Mouse (Mus musculus) heart, postnatal 25 days (tissue): Measurements from ENCODE around the gene Akt2. TPM values are rescaled to one million over a fixed set of nuclear protein-coding genes. Genes with fewer than 3 reads are reported as not detected.

Source experiments
- DNase-seq: peaks from one replicate; pipeline ENCODE4 v3.0.0; 2022; ENCODE audit warnings: low spot score
- intact Hi-C: fragments of 180-260 bp; cut with DNase I; formaldehyde crosslinking; loops from one replicate; pipeline ENCODE4 v1.15.1; 2025
- total RNA-seq, 2 experiments: library from RNA; stranded (reverse); gene quantifications; 2 replicates each; pipeline ENCODE4 v1.2.3; 2021

The Akt2 gene
- 100 to 1,000 TPM; 166 to 177 TPM for total RNA-seq

DNA sequence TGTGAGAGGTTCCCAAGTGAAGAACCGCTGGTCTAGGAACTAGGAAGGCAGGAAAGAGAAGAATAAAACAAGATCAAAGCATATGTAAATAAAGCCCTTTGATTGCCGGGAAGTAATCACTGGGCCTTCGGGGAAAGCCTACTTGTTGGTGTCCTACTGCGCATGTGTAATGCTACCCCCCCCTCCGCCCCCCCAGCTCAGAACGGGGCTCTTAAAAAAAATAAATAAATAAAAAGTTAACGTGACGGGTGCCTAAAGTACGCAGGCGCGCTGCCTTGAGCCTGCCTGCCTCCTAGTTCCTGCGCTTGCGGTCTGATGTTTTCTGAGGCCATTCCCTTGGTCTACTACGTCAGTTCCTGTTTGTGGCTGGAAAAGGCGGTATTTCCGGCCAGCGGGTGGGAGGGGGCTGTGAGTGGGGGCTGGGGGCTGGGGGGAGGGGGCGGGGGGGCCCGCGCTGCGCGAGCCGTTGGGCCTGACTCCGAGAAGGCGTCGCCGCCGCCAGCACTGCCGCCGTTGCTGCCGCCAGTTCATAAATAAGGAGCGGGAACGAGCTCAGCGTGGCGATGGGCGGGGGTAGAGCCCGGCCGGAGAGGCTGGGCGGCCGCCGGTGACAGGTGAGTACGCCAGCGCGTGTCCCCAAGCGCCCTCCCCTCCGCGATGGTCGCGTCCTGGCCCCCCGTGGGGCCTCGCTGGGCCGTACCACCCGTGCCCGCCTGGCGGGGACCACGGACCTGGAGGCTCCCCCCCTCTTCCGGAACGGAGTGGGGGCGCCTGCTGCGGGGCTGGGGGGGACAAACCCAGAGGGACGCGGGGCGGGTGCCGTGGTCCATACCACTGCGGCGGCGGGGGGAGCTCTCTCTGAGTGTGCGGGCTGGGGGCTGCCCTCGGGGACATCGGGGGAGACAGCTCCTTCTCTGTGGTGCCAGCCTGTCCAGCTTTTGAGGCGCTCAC is at the start of gene Akt2:
Gene Akt2, plus strand, starts transcription at position 287 of the 951 bp plus-strand sequence.
- DNase-seq = peak; percentile 88
- intact Hi-C loops = no loop called here

DNA sequence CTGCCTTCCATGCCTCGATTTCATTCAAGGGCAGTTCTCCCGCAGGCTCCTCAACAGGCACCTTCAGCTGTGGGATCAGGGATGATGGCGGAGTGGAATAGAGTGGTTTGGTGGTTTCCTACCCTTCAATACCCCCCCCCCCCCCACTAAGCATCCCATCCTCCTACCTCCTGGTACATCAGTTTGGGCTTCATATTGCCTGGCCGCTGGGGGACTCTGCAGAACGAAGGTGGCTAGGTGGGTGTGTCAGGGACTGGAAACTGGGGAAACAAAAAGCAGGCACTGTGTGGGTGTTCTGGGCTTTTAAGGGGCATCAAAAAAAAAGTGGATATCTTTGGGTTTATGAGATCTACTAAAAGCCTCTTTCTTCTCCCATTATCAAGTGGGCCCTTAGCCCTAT is 49.4 kb upstream of the Akt2 start:
- intact Hi-C loops = no loop called here
- no peak for DNase-seq

DNA sequence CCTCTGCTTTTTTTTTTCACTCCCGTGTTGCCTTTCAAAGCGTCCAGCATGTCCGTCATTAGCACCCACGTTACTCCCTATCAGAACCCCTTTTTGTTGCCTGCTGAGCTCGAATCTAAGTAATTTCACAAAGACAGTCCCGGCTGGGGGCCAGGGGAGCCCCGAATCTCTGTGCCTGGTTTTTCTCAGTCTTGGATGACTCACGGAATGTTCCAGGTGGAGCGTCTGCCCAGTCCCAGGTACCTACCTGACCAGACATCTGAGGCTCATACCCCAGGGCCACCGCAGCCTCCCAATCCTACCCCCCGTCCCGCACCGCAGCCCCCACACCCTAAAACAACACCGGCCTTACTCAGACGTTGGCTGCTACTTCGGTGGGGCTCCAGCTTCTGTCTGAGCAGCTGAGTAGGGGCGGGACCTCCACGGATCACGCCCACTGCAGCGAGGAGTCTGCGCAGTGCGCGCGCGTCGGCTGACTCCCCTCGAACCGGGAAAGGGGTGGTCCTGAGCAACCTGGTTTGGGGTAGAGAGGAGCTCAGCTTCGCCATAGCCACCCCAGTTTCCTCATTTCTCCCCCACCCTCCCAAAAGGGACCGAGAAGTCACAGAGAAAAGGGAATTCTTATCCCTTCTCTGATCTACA is 48.8 kb upstream of the Akt2 start:
- peak; percentile 64 for DNase-seq
- intact Hi-C loops = no loop called here

DNA sequence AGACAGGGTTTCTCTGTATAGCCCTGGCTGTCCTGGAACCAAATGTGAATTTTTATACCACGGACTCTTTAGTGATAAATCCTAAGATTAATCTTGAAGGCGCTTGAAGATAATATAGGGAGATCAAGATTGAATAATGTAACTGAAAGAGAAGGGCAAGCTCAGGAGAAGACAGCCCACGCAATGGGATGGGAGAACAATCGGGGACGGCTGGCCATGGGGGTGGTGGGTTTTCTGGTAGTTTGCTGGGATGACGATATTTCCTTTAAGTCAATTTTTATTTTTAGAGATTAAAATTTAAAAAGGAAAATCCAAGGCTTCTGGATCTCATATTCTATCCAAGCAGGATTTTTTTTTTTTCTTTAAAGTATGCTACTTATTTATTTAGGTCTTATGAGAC is 48.3 kb upstream of the Akt2 start:
- intact Hi-C loops = no loop called here

DNA sequence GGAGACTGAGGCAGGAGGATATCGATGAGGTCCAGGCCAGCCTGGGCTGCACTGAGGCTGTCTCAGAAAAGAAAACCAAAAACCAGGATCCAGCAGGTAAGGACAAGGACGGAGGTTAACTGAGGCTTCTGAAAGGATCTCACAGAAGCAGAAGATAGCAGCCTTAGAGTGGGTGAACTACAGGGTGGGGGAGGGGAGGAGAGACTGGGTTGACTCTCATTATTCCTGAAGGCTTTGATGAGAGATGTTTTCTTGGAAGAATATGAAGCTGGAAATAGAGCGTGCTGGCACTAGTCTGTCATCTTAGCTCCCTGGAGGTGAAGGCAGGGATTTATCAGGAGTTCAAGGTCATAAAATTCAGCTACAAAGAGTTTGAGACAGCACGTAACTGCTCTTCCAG is 47.5 kb upstream of the Akt2 start:
- no peak for DNase-seq
- intact Hi-C loops = no loop called here

More for the DNA sequence above, 48.3 kb upstream of the Akt2 start:
- DNase-seq = no peak

DNA sequence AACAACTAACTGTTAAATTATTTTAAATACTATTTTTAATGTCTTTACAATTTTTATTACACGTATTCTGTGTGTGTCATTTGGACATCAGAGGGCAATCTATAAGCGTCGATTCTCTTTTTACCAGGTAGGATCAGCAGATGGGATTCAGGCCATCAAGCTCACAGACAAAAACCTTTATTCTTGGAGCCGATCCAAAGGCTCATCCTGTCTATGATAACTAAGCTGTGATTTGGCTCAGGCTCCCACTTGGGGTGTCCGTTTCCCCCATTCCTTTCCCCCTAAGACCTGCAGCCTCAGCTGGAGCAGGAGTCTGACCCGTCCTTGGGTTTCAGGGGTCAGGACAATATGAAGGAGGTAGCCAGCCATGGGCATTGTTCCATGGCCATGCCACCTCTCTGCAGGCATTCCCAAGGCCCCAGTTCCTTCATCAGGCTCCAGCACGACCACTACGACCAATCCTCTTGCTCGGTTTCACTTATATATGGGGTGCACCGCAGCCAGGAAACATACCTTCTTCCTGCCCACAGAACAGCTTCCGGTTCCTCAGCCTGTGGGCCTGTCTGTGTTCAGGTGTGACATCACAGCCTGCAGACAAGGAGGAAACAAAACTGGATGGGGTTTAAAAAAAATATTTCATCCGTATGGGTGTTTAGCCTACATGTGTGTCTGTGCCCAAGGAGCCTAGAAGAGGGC is 46.5 kb upstream of the Akt2 start:
- DNase-seq = no peak
- intact Hi-C loops = no loop called here

DNA sequence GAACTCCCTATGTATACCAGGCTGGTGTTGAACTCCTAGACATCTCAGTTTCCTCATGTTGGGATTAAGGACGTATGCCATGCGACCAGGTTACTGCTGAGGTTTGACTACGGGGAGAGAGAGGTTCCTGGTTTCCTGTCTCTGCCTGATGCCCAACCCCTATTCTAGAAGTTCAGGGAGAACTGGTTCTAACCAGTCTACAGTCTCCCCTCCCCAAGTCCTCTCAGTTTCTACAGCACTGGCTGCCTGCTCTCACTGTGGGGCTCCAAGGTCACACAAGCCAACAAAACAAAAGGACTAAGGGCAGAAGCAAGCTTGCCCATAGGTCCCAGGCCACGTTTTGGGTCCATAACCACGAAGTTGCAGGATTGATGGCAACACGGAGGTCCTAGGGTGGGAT is 41.8 kb upstream of the Akt2 start:
- no peak for DNase-seq
- intact Hi-C loops = no loop called here

DNA sequence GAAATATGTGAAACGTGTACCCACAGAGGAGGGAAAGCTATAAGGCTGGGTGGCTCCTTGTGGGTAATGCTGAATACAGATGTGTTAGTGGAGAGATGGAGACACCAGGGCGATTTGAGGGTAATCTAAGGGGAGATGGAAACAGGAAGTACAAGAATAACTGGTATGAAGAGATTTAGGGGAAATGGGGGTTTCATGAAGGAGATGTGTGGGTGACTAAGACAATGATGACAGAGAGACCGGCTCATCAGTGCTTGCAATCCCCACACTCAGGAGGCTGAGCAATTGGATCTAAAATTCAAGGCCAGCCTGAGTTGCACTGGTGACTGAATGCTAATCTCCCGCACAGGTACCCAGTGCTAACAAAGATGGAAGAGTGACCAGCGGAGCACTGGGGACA is 39.3 kb upstream of the Akt2 start:
- DNase-seq = no peak
- intact Hi-C loops = no loop called here

DNA sequence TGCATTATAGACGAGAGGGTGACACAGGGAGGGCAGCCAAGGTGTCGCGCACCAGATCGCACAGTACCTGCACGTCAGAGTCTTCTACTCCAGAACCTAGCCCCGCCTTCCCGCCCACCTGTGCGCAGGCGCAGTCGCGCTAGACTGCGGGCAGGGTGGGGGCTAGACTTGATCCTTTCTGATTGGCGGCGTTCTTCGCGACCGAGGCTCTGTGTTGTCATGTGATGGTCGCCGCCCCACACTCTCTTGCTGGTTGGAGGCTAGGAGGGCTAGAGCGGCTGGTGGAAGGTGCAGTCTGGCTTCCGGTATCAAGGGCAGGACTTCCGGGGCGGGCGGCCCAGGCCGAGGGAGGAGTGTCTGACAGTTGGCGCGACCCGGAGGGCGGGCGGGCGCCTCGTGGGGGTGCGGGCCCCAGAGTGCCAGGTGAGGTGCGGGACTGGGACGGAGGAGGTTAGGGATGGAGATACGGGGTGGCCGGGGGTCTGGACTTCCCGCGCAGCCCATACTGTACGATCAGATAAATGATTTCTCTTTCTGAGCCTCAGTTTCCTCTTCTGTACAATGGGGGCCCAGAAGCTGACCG is 38.3 kb upstream of the Akt2 start, which contains the start of the genes Pld3 and 2310022A10Rik:
Gene Pld3, minus strand, starts transcription at position 288 of the 583 bp plus-strand sequence.
Gene 2310022A10Rik, plus strand, starts transcription at position 303 of the 583 bp plus-strand sequence.
- DNase-seq = peak; percentile 94
- intact Hi-C loops = no loop called here

DNA sequence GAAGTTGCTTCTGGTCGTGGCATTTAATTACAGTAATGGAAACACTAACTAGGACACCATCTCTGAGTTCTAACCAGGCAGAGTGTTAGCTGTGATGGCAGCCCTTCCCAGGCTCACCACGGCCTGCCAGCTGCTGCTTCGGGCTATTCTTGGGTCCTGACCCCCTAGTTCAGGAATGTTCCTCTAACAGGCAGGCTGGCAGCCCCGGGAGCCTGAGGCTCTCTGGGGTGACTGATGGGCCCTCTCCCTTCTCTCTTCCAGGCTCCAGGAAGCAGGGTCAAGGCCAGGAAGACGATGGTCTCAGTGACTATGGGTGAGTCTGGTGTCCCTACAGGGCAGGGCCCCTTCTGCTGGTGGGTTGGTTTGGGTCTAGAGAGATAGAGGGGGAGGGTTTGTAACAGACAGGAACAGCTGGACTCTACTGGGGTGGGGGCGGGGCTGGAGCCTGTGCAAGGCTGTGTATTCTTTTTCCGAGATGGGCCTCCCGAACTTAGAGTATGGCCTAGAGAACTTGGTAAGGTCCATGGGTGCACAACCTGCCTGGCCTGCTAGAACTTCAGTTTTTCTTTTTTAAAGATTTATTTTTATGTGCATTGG is 31.0 kb upstream of the Akt2 start:
- intact Hi-C loops = no loop called here
- no peak for DNase-seq

DNA sequence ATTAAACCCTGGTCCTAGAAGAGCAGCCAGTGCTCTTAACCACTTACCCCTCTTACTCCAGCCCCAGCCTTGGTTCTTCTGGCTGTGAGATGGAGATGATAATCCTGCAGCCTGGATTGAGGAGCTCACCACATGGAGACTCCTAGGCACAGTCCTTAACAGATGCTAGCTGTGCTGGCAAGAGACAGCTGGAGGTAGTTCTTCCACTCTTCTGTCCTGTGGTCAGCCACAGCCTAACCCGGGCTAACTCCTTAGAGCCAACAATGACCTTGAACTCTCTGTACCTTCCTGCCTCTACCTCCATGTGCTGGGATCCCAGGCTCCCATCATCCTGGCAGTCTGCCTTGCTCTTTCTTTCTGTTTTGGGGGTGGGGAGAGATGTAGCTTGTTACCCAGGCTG is 30.4 kb upstream of the Akt2 start:
- intact Hi-C loops = no loop called here
- DNase-seq = no peak

DNA sequence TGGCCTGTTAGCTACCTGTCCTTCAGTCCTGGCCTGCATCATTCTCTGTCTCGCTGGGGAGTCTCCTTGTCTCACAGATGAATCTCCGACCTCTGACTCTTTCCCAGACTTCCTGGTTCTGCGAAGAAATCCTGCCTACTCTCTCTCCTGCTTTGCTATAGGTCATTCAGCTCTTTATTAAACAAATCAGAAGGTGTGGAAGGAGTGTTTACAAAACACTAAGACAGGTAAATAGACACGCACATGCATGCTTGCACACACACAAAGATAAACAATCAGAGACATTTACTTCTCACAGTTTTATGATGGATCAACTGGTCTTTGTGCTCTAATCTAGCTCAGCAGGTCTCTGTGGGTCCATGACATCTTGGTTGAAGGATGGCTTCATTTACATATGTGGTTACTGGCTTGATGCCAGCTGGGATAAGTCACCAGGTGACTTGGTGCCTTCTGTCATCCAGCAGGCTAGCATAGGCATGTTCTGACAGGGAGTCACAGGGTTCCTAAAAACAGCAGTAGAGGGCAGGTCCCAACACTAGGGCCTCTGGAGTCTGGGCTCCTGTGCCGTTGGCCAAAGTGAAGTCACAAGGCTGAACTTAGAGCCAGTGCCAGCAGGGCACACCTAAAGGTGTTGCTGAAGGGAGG is 21.6 kb upstream of the Akt2 start:
- DNase-seq = no peak
- intact Hi-C loops = no loop called here

DNA sequence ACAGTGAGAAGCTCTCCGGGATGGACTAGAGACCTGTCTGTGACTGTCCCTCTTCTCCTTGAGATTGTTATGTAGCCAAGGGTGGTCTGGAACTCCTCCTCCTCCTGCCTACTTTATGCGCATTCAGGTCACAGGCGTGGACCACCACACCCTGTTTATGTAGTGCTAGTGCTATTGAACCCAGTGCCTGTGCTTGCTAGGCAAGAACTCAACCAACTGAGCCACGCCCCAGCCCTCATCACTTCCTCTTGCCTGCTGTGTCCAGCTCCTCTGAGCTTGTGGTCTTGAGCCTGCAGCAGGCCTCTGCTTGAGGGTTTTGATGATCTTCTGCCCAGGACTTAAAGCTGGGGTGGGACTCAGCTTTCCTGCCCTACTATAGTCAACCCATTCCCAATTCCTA is 19.2 kb upstream of the Akt2 start:
- no peak for DNase-seq
- intact Hi-C loops = no loop called here

DNA sequence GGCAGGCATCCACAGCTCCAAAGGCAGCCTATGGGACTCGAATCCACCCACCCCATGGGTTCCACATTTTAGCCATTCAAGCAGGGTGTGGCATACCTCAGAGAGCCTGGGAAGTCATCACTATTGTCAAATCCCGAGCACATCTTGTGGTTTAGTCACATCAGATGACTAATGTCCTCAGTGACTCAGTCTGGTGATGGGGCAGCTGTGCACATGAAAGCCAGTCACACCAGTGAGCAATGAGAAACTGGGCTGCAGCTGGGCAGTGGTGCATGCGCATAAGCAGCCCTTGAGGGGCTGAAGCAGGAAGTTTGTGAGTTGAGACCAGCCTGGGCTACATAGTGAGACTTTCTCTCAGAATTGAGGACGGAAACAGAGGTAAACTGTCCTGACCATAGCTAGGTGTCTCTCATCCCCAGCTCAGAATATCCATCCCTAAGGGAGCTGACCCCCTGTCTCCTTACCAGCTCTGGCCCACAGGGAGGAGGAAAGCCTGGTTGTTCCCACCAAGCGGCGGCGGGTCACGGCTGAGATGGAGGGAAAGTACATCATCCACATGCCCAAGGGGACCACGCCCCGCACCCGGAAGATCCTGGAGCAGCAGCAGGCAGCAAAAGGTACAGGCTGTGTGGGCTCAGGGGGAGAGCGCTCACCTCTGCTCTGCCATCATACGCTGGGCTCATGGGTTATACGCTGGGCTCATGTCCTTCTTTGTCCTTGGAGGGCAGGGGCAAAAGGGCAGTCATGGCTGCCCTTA is 17.1 kb upstream of the Akt2 start:
- intact Hi-C loops = no loop called here
- DNase-seq = no peak

DNA sequence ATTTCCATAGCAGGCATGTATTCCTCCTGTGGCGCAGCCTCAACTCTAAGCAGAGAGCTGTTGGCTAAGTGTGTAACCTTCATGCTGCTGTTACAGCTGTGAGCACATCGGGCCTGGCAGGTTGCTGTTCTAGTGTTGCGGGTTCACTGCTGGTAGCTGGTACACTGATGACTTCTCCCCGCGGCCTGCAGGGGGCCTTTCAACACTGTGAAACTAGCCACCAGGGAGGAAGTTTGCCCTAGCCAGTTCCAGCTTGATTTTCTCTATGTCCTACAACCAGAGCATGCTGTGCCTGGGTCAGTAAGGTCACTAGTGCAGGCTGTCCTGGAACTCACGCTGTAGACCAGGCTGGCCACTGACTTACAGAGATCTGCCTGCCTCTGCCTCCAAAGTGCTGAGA is 14.4 kb upstream of the Akt2 start:
- DNase-seq = no peak
- intact Hi-C loops = loop anchor here (5.0 kb wide), 1 partner anchor 110 kb away; the partner anchor contains the start of gene Zfp607b

DNA sequence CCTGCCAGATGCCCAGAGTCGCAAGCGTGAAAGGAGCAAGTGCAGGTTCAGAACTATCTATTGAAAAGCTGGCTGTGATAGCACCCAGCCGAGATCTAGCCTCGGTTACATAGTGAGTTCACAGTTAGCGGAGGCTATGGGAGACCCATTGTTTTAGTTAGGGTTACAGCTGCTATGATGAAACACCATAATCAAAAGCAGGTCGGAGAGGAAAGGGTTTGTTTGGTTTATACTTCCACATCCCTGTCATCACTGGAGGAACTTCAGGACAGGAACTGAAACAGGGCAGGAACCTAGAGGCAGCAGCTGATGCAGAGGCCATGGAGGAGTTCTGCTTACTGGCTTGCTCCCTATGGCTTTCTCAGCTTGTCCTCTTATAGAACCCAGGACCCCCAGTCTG is 13.8 kb upstream of the Akt2 start:
- DNase-seq = no peak
- intact Hi-C loops = loop anchor here (5.0 kb wide), 1 partner anchor 110 kb away; the partner anchor contains the start of gene Zfp607b

DNA sequence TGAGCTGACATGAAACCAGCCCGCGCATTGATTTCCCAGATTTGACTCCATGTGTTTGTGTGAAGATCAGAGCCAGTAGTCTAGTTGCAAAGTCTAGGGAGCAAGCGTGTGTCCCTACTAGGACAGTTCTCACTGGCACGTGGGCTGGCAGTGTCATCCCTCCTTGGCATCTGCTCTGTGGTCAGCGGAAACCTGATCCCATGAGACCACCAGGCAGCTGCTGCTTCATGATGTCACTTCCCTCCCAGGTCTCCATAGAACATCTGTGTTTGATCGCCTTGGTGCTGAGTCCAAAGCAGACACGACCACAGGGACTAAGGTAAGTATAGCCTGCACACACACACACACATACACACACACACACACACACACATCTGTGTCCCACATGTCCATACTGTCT is 12.9 kb upstream of the Akt2 start:
- intact Hi-C loops = loop anchor here (5.0 kb wide), 1 partner anchor 109 kb away; the partner anchor contains the start of gene Zfp607b
- DNase-seq = no peak

DNA sequence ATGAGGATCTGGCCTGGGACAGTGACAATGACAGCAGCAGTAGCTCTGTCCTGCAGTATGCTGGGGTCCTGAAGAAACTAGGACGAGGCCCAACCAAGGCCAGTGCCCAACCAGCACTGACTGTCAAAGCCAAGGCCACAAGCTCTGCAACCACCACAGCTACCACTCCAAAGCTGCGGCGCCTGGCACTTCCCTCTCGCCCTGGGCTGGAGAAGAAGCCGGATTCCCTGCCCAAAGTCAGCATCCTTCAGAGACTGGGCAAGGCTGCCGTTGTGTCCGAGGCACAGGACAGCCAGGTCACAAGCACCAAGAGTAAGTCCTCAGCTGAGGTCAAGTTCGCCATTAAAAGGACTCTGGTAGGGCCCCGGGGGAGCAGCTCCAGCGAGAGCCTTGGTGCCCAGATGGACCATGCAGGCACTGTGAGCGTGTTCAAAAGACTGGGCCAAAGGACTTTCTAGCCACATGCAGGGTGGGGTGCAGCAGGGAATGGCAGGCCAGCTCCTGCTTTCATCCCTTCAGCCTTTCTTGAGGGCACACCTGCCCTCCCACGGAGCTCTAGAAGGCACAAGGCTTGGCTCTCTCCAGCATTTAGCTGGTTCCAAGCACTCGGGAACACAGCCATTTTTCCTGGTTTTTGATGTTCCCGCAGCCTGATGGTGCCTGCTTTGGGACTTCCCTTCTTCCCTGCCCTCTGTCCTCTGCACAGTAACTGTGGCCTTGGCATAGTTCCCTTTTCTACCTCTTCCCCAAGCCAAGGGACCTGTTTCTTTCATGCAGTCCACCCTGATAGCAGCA is 10.8 kb upstream of the Akt2 start:
- no peak for DNase-seq
- intact Hi-C loops = no loop called here
